Mouse (Mus musculus) olfactory bulb, adult 2 months (tissue): ENCODE measurements around the gene Kcnq1.

ENCODE experiments used
- CTCF ChIP-seq: fragments of 200-500 bp; IDR thresholded peaks from 2 replicates; pipeline ENCODE4 v1.5.1; 2012; ENCODE audit warnings: low read depth, mild to moderate bottlenecking, low read length, moderate library complexity; ENCODE audit not compliant: insufficient read depth
- POLR2A ChIP-seq: fragments of 200-500 bp; IDR thresholded peaks from 2 replicates; pipeline ENCODE4 v1.6.1; 2012; ENCODE audit warnings: mild to moderate bottlenecking, low read depth, low read length, moderate library complexity; ENCODE audit not compliant: insufficient read depth

DNA sequence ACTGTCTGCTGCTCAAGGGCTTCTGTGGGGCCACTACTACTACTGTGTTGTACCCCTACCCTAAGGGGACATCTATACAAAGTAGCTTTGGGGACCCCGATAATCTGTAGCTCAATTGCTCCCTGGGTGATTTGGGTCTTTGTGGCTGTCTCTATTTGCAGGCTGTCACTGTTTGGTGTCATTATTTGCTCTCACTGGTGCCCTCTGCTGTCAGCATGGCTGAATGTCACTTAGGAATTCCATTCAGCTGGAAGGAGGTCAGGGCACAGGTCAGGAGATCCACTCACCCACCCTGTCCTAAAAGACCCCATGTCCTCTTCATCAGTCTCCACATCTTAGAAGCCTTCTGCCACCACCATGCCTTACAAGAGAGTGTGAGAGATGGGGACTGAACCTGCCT is 32.6 kb downstream of the Kcnq1 start:
- TF ChIP-seq POLR2A (no peak), CTCF (no peak)
